Mouse (Mus musculus): ENCODE results near the gene Nutf2. TPM values are rescaled to one million over a fixed set of nuclear protein-coding genes. Genes with fewer than 3 reads are reported as not detected.
A peak's percentile ranks its signal among the peaks of the same experiment; 100 is the strongest.

Nutf2 gene
- polyA plus RNA-seq, 1 experiment = 258 TPM

GRCm38 (mm10) chr8:105866364-105867029 is 6.1 kb downstream of the Nutf2 start:
- peaks cover 83% of the 10 kb centered on the region for H3K36me3 ChIP-seq (ENCODE audit: control insufficient read depth, insufficient read depth)
- H3K79me2 ChIP-seq (ENCODE audit: control insufficient read depth, insufficient read depth) = peaks cover 100% of the 10 kb centered on the region
- no peak overlapping the region for H3K4me3 ChIP-seq (ENCODE audit: insufficient read depth, poor library complexity, severe bottlenecking)
- H3K27me3 ChIP-seq (ENCODE audit: control insufficient read depth, insufficient read depth, insufficient read length) = no peaks in the 10 kb centered on the region
- peaks cover 96% of the 10 kb centered on the region for H3K79me3 ChIP-seq (ENCODE audit: low read depth)
- no peak for TF ChIP-seq USF1 (IDR thresholded peaks at IDR 0.05; ENCODE audit: low read depth)
- TF ChIP-seq MYOG (IDR thresholded peaks at IDR 0.05; ENCODE audit: control insufficient read depth, extremely low read depth, insufficient read length) = no peak
- no peak for TF ChIP-seq FOSL1 (IDR thresholded peaks at IDR 0.05; ENCODE audit: insufficient read depth, low read length, poor library complexity, severe bottlenecking)
- no peak for TF ChIP-seq MYOD1 (IDR thresholded peaks at IDR 0.05; ENCODE audit: control insufficient read depth, insufficient read length, low read depth)
- no peak for TF ChIP-seq CEBPB (IDR thresholded peaks at IDR 0.05; ENCODE audit: low read depth)
- no peak for TF ChIP-seq CTCF (IDR thresholded peaks at IDR 0.05; ENCODE audit: control insufficient read depth, insufficient read depth, insufficient read length)
- no peak for TF ChIP-seq MAX (IDR thresholded peaks at IDR 0.05)
- no peak overlapping the region for H3ac ChIP-seq (ENCODE audit: control insufficient read depth, insufficient read length, low read depth)

GRCm38 (mm10) chr8:105874301-105874700 is 13.9 kb downstream of the Nutf2 start:
- peaks cover 79% of the 10 kb centered on the region for H3K36me3 ChIP-seq (ENCODE audit: control insufficient read depth, insufficient read depth)
- TF ChIP-seq MYOD1 (IDR thresholded peaks at IDR 0.05; ENCODE audit: control insufficient read depth, insufficient read length, low read depth) (no peak), FOSL1 (IDR thresholded peaks at IDR 0.05; ENCODE audit: insufficient read depth, low read length, poor library complexity, severe bottlenecking) (no peak), USF1 (IDR thresholded peaks at IDR 0.05; ENCODE audit: low read depth) (no peak), MYOG (IDR thresholded peaks at IDR 0.05; ENCODE audit: control insufficient read depth, extremely low read depth, insufficient read length) (no peak), CEBPB (IDR thresholded peaks at IDR 0.05; ENCODE audit: low read depth) (no peak), CTCF (IDR thresholded peaks at IDR 0.05; ENCODE audit: control insufficient read depth, insufficient read depth, insufficient read length) (no peak), MAX (IDR thresholded peaks at IDR 0.05) (no peak)
- no peaks in the 10 kb centered on the region for H3K27me3 ChIP-seq (ENCODE audit: control insufficient read depth, insufficient read depth, insufficient read length)
- H3K4me3 ChIP-seq (ENCODE audit: insufficient read depth, poor library complexity, severe bottlenecking) = no peak overlapping the region
- peaks cover 65% of the 10 kb centered on the region for H3K79me2 ChIP-seq (ENCODE audit: control insufficient read depth, insufficient read depth)
- H3ac ChIP-seq (ENCODE audit: control insufficient read depth, insufficient read length, low read depth) = no peak overlapping the region
- H3K79me3 ChIP-seq (ENCODE audit: low read depth) = peaks cover 53% of the 10 kb centered on the region

GRCm38 (mm10) chr8:105880754-105881520 is 20.6 kb downstream of the Nutf2 start, which contains the start of gene Edc4:
Gene Edc4, plus strand, starts transcription at chr8:105880881.
- H3K4me3 ChIP-seq (ENCODE audit: insufficient read depth, poor library complexity, severe bottlenecking) = peak within 1 kb of the TSS; percentile 93
- H3K79me2 ChIP-seq (ENCODE audit: control insufficient read depth, insufficient read depth) = peaks cover 41% of the 10 kb centered on the region
- H3K79me3 ChIP-seq (ENCODE audit: low read depth) = peaks cover 22% of the 10 kb centered on the region
- H3ac ChIP-seq (ENCODE audit: control insufficient read depth, insufficient read length, low read depth) = peak within 1 kb of the TSS; percentile 97
- H3K36me3 ChIP-seq (ENCODE audit: control insufficient read depth, insufficient read depth) = peaks cover 48% of the 10 kb centered on the region
- H3K27me3 ChIP-seq (ENCODE audit: control insufficient read depth, insufficient read depth, insufficient read length) = no peaks in the 10 kb centered on the region
- no peak for TF ChIP-seq CTCF (IDR thresholded peaks at IDR 0.05; ENCODE audit: control insufficient read depth, insufficient read depth, insufficient read length)
- no peak for TF ChIP-seq CEBPB (IDR thresholded peaks at IDR 0.05; ENCODE audit: low read depth)
- TF ChIP-seq USF1 (IDR thresholded peaks at IDR 0.05; ENCODE audit: low read depth) = no peak
- no peak for TF ChIP-seq MYOD1 (IDR thresholded peaks at IDR 0.05; ENCODE audit: control insufficient read depth, insufficient read length, low read depth)
- no peak for TF ChIP-seq MYOG (IDR thresholded peaks at IDR 0.05; ENCODE audit: control insufficient read depth, extremely low read depth, insufficient read length)
- TF ChIP-seq FOSL1 (IDR thresholded peaks at IDR 0.05; ENCODE audit: insufficient read depth, low read length, poor library complexity, severe bottlenecking) = no peak
- TF ChIP-seq MAX (IDR thresholded peaks at IDR 0.05) = no peak

GRCm38 (mm10) chr8:105889756-105890465 is 29.5 kb downstream of the Nutf2 start:
- Histone ChIP-seq H3K4me3 (ENCODE audit: insufficient read depth, poor library complexity, severe bottlenecking) (no peak overlapping the region), H3K79me3 (ENCODE audit: low read depth) (no peaks in the 10 kb centered on the region), H3K36me3 (ENCODE audit: control insufficient read depth, insufficient read depth) (peaks cover 79% of the 10 kb centered on the region), H3ac (ENCODE audit: control insufficient read depth, insufficient read length, low read depth) (no peak overlapping the region), H3K27me3 (ENCODE audit: control insufficient read depth, insufficient read depth, insufficient read length) (no peaks in the 10 kb centered on the region), H3K79me2 (ENCODE audit: control insufficient read depth, insufficient read depth) (no peaks in the 10 kb centered on the region)
- TF ChIP-seq USF1 (IDR thresholded peaks at IDR 0.05; ENCODE audit: low read depth) (no peak), CEBPB (IDR thresholded peaks at IDR 0.05; ENCODE audit: low read depth) (no peak), FOSL1 (IDR thresholded peaks at IDR 0.05; ENCODE audit: insufficient read depth, low read length, poor library complexity, severe bottlenecking) (no peak), MYOD1 (IDR thresholded peaks at IDR 0.05; ENCODE audit: control insufficient read depth, insufficient read length, low read depth) (no peak), CTCF (IDR thresholded peaks at IDR 0.05; ENCODE audit: control insufficient read depth, insufficient read depth, insufficient read length) (no peak), MAX (IDR thresholded peaks at IDR 0.05) (no peak), MYOG (IDR thresholded peaks at IDR 0.05; ENCODE audit: control insufficient read depth, extremely low read depth, insufficient read length) (no peak)

GRCm38 (mm10) chr8:105890870-105891269 is 30.5 kb downstream of the Nutf2 start:
- TF ChIP-seq FOSL1 (IDR thresholded peaks at IDR 0.05; ENCODE audit: insufficient read depth, low read length, poor library complexity, severe bottlenecking) = no peak
- no peak for TF ChIP-seq MYOG (IDR thresholded peaks at IDR 0.05; ENCODE audit: control insufficient read depth, extremely low read depth, insufficient read length)
- no peak for TF ChIP-seq MYOD1 (IDR thresholded peaks at IDR 0.05; ENCODE audit: control insufficient read depth, insufficient read length, low read depth)
- TF ChIP-seq MAX (IDR thresholded peaks at IDR 0.05) = no peak
- TF ChIP-seq CTCF (IDR thresholded peaks at IDR 0.05; ENCODE audit: control insufficient read depth, insufficient read depth, insufficient read length) = no peak
- no peak for TF ChIP-seq USF1 (IDR thresholded peaks at IDR 0.05; ENCODE audit: low read depth)
- no peak for TF ChIP-seq CEBPB (IDR thresholded peaks at IDR 0.05; ENCODE audit: low read depth)
- Histone ChIP-seq H3K79me2 (ENCODE audit: control insufficient read depth, insufficient read depth) (no peaks in the 10 kb centered on the region), H3ac (ENCODE audit: control insufficient read depth, insufficient read length, low read depth) (no peak overlapping the region), H3K4me3 (ENCODE audit: insufficient read depth, poor library complexity, severe bottlenecking) (no peak overlapping the region), H3K79me3 (ENCODE audit: low read depth) (no peaks in the 10 kb centered on the region), H3K36me3 (ENCODE audit: control insufficient read depth, insufficient read depth) (peaks cover 70% of the 10 kb centered on the region), H3K27me3 (ENCODE audit: control insufficient read depth, insufficient read depth, insufficient read length) (no peaks in the 10 kb centered on the region)

All from C2C12 (cell line).